Mouse (Mus musculus): Measurements from ENCODE around the gene Cmip. TPM values are rescaled to one million over a fixed set of nuclear protein-coding genes. Genes with fewer than 3 reads are reported as not detected.

Gene Cmip
- polyA plus RNA-seq, 1 experiment, result 64.9 TPM

DNA sequence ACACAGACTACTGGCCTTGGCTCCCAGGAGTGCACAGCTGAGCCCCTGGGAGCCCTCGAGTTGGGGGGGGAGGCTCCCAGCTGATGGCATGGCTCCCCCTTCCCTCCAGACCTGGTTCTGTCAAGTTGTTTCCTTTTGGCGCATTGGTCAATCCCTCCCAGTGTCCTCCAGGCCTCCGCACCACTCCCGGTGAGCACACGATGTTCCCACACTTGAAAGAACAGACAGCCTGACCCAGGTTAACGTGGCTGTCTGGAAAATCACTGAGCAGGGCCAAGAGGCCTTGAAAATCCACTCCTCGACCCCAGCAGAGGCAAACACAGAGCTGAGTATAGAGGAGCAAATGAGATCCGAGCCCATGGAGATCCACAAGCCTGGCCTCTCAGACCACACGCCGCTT, 177.1 kb downstream of the Cmip start:
- 92% methylated on average over 10 of the region's 10 CpGs for WGBS
- Histone ChIP-seq H3K27ac (ENCODE audit: insufficient read depth, low read length) (no peak overlapping the region), H3K27me3 (ENCODE audit: control insufficient read depth, insufficient read depth, low read length) (no peaks in the 10 kb centered on the region), H3K4me3 (replicated peaks; ENCODE audit: insufficient read depth, low read depth, low read length) (no peak overlapping the region), H3K4me1 (ENCODE audit: control insufficient read depth, insufficient read depth, low read length) (peaks cover 10% of the 10 kb centered on the region)
- no peak for DNase-seq
- no peak for TF ChIP-seq CTCF (IDR thresholded peaks at IDR 0.05; ENCODE audit: borderline replicate concordance, insufficient read depth, low read depth, low read length)
- no peak for TF ChIP-seq POLR2A (IDR thresholded peaks at IDR 0.05; ENCODE audit: borderline replicate concordance, insufficient read depth, low read length)

- 95% methylated on average over 15 of the region's 15 CpGs for WGBS
- TF ChIP-seq CTCF (IDR thresholded peaks at IDR 0.05; ENCODE audit: borderline replicate concordance, insufficient read depth, low read depth, low read length) (no peak), POLR2A (IDR thresholded peaks at IDR 0.05; ENCODE audit: borderline replicate concordance, insufficient read depth, low read length) (no peak)
- Histone ChIP-seq H3K4me3 (replicated peaks; ENCODE audit: insufficient read depth, low read depth, low read length) (no peak overlapping the region), H3K27me3 (ENCODE audit: control insufficient read depth, insufficient read depth, low read length) (no peaks in the 10 kb centered on the region), H3K27ac (ENCODE audit: insufficient read depth, low read length) (no peak overlapping the region), H3K4me1 (ENCODE audit: control insufficient read depth, insufficient read depth, low read length) (peaks cover 10% of the 10 kb centered on the region)
- DNase-seq, result no peak
Observed at GRCm38 (mm10) chr8:117436786-117437185, 179.9 kb downstream of the Cmip start.

DNA sequence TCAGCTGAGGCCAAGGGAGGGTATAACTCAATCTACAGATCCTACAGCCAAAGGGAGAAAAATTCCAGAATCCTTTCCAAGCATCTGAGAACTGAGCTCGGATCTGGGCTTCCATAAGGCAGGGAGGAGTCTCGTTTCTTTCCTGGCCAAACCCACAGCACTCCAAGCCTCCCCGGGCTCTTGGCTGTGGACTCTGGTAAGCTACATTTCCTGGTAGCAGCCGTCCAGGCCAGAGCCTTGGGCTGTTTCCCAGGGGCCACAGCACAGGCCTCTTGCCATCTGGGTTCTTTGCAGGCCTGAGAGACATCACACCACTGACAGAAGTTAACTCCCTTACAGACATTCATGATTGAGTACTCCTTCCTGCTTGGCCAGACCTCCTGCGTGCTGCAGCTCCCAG, 180.8 kb downstream of the Cmip start:
- Histone ChIP-seq H3K4me3 (replicated peaks; ENCODE audit: insufficient read depth, low read depth, low read length) (no peak overlapping the region), H3K27me3 (ENCODE audit: control insufficient read depth, insufficient read depth, low read length) (no peaks in the 10 kb centered on the region), H3K4me1 (ENCODE audit: control insufficient read depth, insufficient read depth, low read length) (peaks cover 10% of the 10 kb centered on the region), H3K27ac (ENCODE audit: insufficient read depth, low read length) (no peak overlapping the region)
- peak; percentile 61 to 80 for DNase-seq
- TF ChIP-seq POLR2A (IDR thresholded peaks at IDR 0.05; ENCODE audit: borderline replicate concordance, insufficient read depth, low read length), result no peak
- no peak for TF ChIP-seq CTCF (IDR thresholded peaks at IDR 0.05; ENCODE audit: borderline replicate concordance, insufficient read depth, low read depth, low read length)
- WGBS, result 18% methylated on average over 5 of the region's 5 CpGs

- no peak for DNase-seq
- Histone ChIP-seq H3K27me3 (ENCODE audit: control insufficient read depth, insufficient read depth, low read length) (no peaks in the 10 kb centered on the region), H3K4me1 (ENCODE audit: control insufficient read depth, insufficient read depth, low read length) (peaks cover 10% of the 10 kb centered on the region), H3K27ac (ENCODE audit: insufficient read depth, low read length) (no peak overlapping the region), H3K4me3 (replicated peaks; ENCODE audit: insufficient read depth, low read depth, low read length) (no peak overlapping the region)
- TF ChIP-seq POLR2A (IDR thresholded peaks at IDR 0.05; ENCODE audit: borderline replicate concordance, insufficient read depth, low read length), result no peak
- 86% methylated on average over 14 of the region's 14 CpGs for WGBS
Observed at GRCm38 (mm10) chr8:117440317-117440716, 183.5 kb downstream of the Cmip start.

DNA sequence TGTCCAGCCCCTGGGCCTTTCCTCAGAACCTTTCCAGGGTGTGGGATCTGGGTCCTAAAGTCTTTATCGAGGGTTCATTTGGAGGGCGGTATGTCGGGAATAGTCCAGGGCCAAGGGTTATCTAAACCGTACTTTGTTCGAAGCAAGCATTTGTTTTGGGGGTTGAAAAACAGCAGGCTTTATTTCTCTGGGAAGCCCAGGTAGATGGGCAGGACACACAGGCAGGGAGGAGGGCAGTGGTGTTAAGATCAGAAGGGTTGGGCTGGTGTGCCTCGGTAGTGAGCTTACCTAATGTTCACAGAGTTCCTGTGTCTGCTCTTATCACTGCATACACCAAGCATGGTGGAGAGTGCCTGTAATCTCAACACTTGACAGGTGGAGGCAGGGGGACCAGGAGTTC, 183.9 kb downstream of the Cmip start:
- no peak for DNase-seq
- Histone ChIP-seq H3K4me1 (ENCODE audit: control insufficient read depth, insufficient read depth, low read length) (peaks cover 10% of the 10 kb centered on the region), H3K4me3 (replicated peaks; ENCODE audit: insufficient read depth, low read depth, low read length) (no peak overlapping the region), H3K27ac (ENCODE audit: insufficient read depth, low read length) (no peak overlapping the region), H3K27me3 (ENCODE audit: control insufficient read depth, insufficient read depth, low read length) (no peaks in the 10 kb centered on the region)
- TF ChIP-seq CTCF (IDR thresholded peaks at IDR 0.05; ENCODE audit: borderline replicate concordance, insufficient read depth, low read depth, low read length) (no peak), POLR2A (IDR thresholded peaks at IDR 0.05; ENCODE audit: borderline replicate concordance, insufficient read depth, low read length) (no peak)
- WGBS, result 97% methylated on average over 6 of the region's 6 CpGs

DNA sequence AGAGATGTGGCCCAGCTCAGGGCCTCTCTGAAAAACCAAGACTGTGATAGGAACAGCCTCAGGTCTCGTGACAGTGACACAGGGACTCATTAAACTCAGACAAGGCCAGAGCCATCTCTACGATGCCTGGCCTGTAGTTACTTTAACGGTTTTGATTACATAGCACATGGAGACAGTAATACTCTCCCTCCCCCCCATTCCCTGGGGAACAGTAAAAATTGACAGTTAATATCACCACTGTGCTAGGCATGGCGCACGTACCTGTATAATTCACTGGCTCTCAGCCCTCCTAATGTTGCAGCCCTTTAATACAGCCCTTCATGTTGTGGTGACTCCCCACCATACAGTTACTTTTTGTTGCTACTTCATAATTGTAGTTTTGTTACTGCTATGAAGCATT, 188.6 kb downstream of the Cmip start:
- H3K4me1 ChIP-seq (ENCODE audit: control insufficient read depth, insufficient read depth, low read length), result no peaks in the 10 kb centered on the region; the same call in 1 of the 2 replicates
- H3K27ac ChIP-seq (ENCODE audit: insufficient read depth, low read length), result no peak overlapping the region
- 91% methylated on average over 5 of the region's 5 CpGs for WGBS
- TF ChIP-seq CTCF (IDR thresholded peaks at IDR 0.05; ENCODE audit: borderline replicate concordance, insufficient read depth, low read depth, low read length) (no peak), POLR2A (IDR thresholded peaks at IDR 0.05; ENCODE audit: borderline replicate concordance, insufficient read depth, low read length) (no peak)
- H3K27me3 ChIP-seq (ENCODE audit: control insufficient read depth, insufficient read depth, low read length), result no peaks in the 10 kb centered on the region
- H3K4me3 ChIP-seq (replicated peaks; ENCODE audit: insufficient read depth, low read depth, low read length), result no peak overlapping the region
- no peak for DNase-seq

- Histone ChIP-seq H3K27ac (ENCODE audit: insufficient read depth, low read length) (no peak overlapping the region), H3K27me3 (ENCODE audit: control insufficient read depth, insufficient read depth, low read length) (no peaks in the 10 kb centered on the region), H3K4me3 (replicated peaks; ENCODE audit: insufficient read depth, low read depth, low read length) (no peak overlapping the region), H3K4me1 (ENCODE audit: control insufficient read depth, insufficient read depth, low read length) (no peaks in the 10 kb centered on the region; the same call in 1 of the 2 replicates)
- TF ChIP-seq POLR2A (IDR thresholded peaks at IDR 0.05; ENCODE audit: borderline replicate concordance, insufficient read depth, low read length), result no peak
- no peak for TF ChIP-seq CTCF (IDR thresholded peaks at IDR 0.05; ENCODE audit: borderline replicate concordance, insufficient read depth, low read depth, low read length)
- DNase-seq, result no peak
- WGBS, result 74% methylated on average over 15 of the region's 15 CpGs
Observed at GRCm38 (mm10) chr8:117446344-117446997, 189.6 kb downstream of the Cmip start.

DNA sequence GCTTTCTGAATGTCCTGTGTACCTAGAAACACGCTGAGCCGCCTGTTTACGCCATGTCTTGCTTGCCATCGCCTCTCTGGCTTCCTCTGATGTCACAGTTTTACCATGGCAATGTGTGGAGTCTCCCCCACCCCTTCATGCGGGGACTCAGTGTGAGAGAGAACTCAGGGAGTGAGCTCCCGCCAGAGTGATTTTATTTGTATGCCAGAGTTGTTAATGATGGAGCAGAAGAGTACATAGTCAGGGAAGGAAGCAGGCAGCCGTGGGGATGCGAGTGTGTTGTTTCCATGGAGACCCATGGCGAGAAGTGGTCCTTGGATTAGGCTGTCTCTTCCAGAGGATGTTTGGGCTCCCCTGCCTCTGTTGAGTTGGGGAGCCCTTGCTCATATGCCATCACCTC, 194.2 kb downstream of the Cmip start:
- 65% methylated on average over 9 of the region's 9 CpGs for WGBS
- no peak for DNase-seq
- TF ChIP-seq CTCF (IDR thresholded peaks at IDR 0.05; ENCODE audit: borderline replicate concordance, insufficient read depth, low read depth, low read length), result no peak
- TF ChIP-seq POLR2A (IDR thresholded peaks at IDR 0.05; ENCODE audit: borderline replicate concordance, insufficient read depth, low read length), result no peak
- Histone ChIP-seq H3K4me1 (ENCODE audit: control insufficient read depth, insufficient read depth, low read length) (no peaks in the 10 kb centered on the region; the same call in 1 of the 2 replicates), H3K4me3 (replicated peaks; ENCODE audit: insufficient read depth, low read depth, low read length) (no peak overlapping the region), H3K27me3 (ENCODE audit: control insufficient read depth, insufficient read depth, low read length) (no peaks in the 10 kb centered on the region), H3K27ac (ENCODE audit: insufficient read depth, low read length) (no peak overlapping the region)

Measured in cerebellum, adult 2 months (tissue).